In genomic region chr12:105398172-105398571, GRCm38 (mm10) we compare ENCODE assay signal across 13 mouse cellular contexts. TPM values are rescaled to one million over a fixed set of nuclear protein-coding genes. Genes with fewer than 3 reads are reported as not detected.
DNase-seq lines count a peak whose midpoint lies in the region; ATAC-seq and TF ChIP-seq lines count a peak whose summit lies in the region.
"Had no signal": no experiment of that assay in that cellular context is flagged by ENCODE, and none has a peak within 500 bp of the region (broad histone marks: within the 10 kb centered on the region; RNA-seq: fewer than 3 reads in every experiment).

No protein-coding gene starts in this region.

- no peak for TF ChIP-seq POLR2A in limb, embryonic 14.5 days (IDR thresholded peaks at IDR 0.05; ENCODE audit: borderline replicate concordance, extremely low read depth, insufficient read depth, insufficient read length)
- TF ChIP-seq POLR2A in lung, adult 2 months (IDR thresholded peaks at IDR 0.05; ENCODE audit: borderline replicate concordance, extremely low read depth, low read depth, low read length), result no peak

- no peak for TF ChIP-seq CTCF in stomach, postnatal 0 days (IDR thresholded peaks at IDR 0.05; ENCODE audit: low read depth)
- TF ChIP-seq CTCF in lung, adult 2 months (IDR thresholded peaks at IDR 0.05; ENCODE audit: insufficient read depth, low read length), result no peak

- H3K9me3 ChIP-seq in midbrain, embryonic 14.5 days (ENCODE audit: control insufficient read depth, low read length), result peaks cover 9% of the 10 kb centered on the region; the same call in 1 of the 2 replicates
- peaks cover 15% of the 10 kb centered on the region for H3K9me3 ChIP-seq in midbrain, embryonic 10.5 days (replicated peaks)
- H3K9me3 ChIP-seq in limb, embryonic 14.5 days (ENCODE audit: control insufficient read depth, low read length), result peaks cover 3% of the 10 kb centered on the region; the same call in 1 of the 2 replicates
- H3K9me3 ChIP-seq in stomach, postnatal 0 days (ENCODE audit: control insufficient read depth, low read length), result no peaks in the 10 kb centered on the region

- peak; percentile 31; the same call in 1 of the 2 replicates for ATAC-seq in midbrain, embryonic 14.5 days (ENCODE audit: low FRiP score, low TSS enrichment)
- no peak for ATAC-seq in limb, embryonic 14.5 days (ENCODE audit: low FRiP score, low read depth)
- 0 out of 2 replicates have a peak, but pooled peaks have one; percentile 24 for ATAC-seq in stomach, postnatal 0 days (ENCODE audit: low FRiP score, low TSS enrichment)

- no peaks in the 10 kb centered on the region for H3K36me3 ChIP-seq in midbrain, embryonic 14.5 days (ENCODE audit: control insufficient read depth, insufficient read depth, low read length)
- no peaks in the 10 kb centered on the region for H3K36me3 ChIP-seq in midbrain, embryonic 10.5 days
- H3K36me3 ChIP-seq in limb, embryonic 14.5 days (ENCODE audit: control insufficient read depth, insufficient read depth, low read length), result no peaks in the 10 kb centered on the region
- H3K36me3 ChIP-seq in stomach, postnatal 0 days (ENCODE audit: control insufficient read depth, insufficient read depth, low read length), result no peaks in the 10 kb centered on the region

- H3K27me3 ChIP-seq in midbrain, embryonic 14.5 days (ENCODE audit: control insufficient read depth, insufficient read depth, low read length), result no peaks in the 10 kb centered on the region
- no peaks in the 10 kb centered on the region for H3K27me3 ChIP-seq in midbrain, embryonic 10.5 days (ENCODE audit: low read depth, poor library complexity, severe bottlenecking)
- H3K27me3 ChIP-seq in limb, embryonic 14.5 days (ENCODE audit: control insufficient read depth, insufficient read depth, low read length), result no peaks in the 10 kb centered on the region
- H3K27me3 ChIP-seq in stomach, postnatal 0 days (ENCODE audit: control insufficient read depth, insufficient read depth, low read length), result no peaks in the 10 kb centered on the region

- intact Hi-C loops in left cerebral cortex, postnatal 4 days (cut with DNase I), result no loop called here

- H3K27ac ChIP-seq in midbrain, embryonic 14.5 days (replicated peaks; ENCODE audit: low read depth, low read length), result no peak overlapping the region
- H3K27ac ChIP-seq in midbrain, embryonic 10.5 days (replicated peaks), result no peak overlapping the region
- no peak overlapping the region for H3K27ac ChIP-seq in limb, embryonic 14.5 days (replicated peaks; ENCODE audit: low read depth, low read length)
- H3K27ac ChIP-seq in stomach, postnatal 0 days (replicated peaks), result no peak overlapping the region

- H3K9ac ChIP-seq in midbrain, embryonic 14.5 days (replicated peaks; ENCODE audit: low read length), result no peak overlapping the region
- H3K9ac ChIP-seq in limb, embryonic 14.5 days (ENCODE audit: low read depth, low read length, severe bottlenecking), result no peak overlapping the region
- H3K9ac ChIP-seq in stomach, postnatal 0 days (ENCODE audit: low read length), result no peak overlapping the region

- 22% methylated on average over 5 of the region's 5 CpGs for WGBS in midbrain, embryonic 14.5 days
- 43% methylated on average over 5 of the region's 5 CpGs for WGBS in midbrain, embryonic 10.5 days
- WGBS in limb, embryonic 14.5 days, result 11% methylated on average over 5 of the region's 5 CpGs
- 42% methylated on average over 5 of the region's 5 CpGs for WGBS in stomach, postnatal 0 days
- WGBS in lung, adult 2 months, result 39% methylated on average over 5 of the region's 5 CpGs

- H3K4me3 ChIP-seq in midbrain, embryonic 14.5 days (replicated peaks; ENCODE audit: low read depth, low read length), result no peak overlapping the region
- H3K4me3 ChIP-seq in midbrain, embryonic 10.5 days, result no peak overlapping the region
- H3K4me3 ChIP-seq in limb, embryonic 14.5 days (replicated peaks; ENCODE audit: low read length), result no peak overlapping the region
- no peak overlapping the region for H3K4me3 ChIP-seq in stomach, postnatal 0 days (ENCODE audit: low read depth, low read length)
- no peak overlapping the region for H3K4me3 ChIP-seq in lung, adult 2 months (replicated peaks; ENCODE audit: extremely low read depth, low read depth, low read length)

- DNase-seq in adrenal gland, adult 2 months, result peak; percentile 7
- no peak for DNase-seq in adrenal gland, postnatal 14 days
- peak; percentile 68 for DNase-seq in midbrain, embryonic 14.5 days
- no peak for DNase-seq in midbrain, embryonic 10.5 days (ENCODE audit: low spot score)
- DNase-seq in limb, embryonic 14.5 days (ENCODE audit: low spot score), result peak; percentile 12
- DNase-seq in stomach, postnatal 0 days (ENCODE audit: low spot score), result no peak
- no peak for DNase-seq in lung, adult 2 months
- DNase-seq in left cerebral cortex, postnatal 4 days, result no peak
- DNase-seq: adrenal gland, postnatal 10 days; cerebellum, adult 2 months; kidney, postnatal 14 days had no signal

- no peak for TF ChIP-seq EP300 in stomach, postnatal 0 days (optimal IDR thresholded peaks at IDR 0.05)

- no peak overlapping the region for H3K4me2 ChIP-seq in midbrain, embryonic 14.5 days (ENCODE audit: low read length)
- H3K4me2 ChIP-seq in limb, embryonic 14.5 days (replicated peaks; ENCODE audit: low read depth, low read length, severe bottlenecking), result no peak overlapping the region
- H3K4me2 ChIP-seq in stomach, postnatal 0 days (replicated peaks; ENCODE audit: low read depth), result no peak overlapping the region
- H3K4me2 ChIP-seq: heart, embryonic 11.5 days had no signal

- 0 out of 2 replicates have a peak, but pooled peaks cover 6% of the 10 kb centered on the region for H3K4me1 ChIP-seq in midbrain, embryonic 14.5 days (ENCODE audit: control insufficient read depth, insufficient read depth, low read length)
- H3K4me1 ChIP-seq in midbrain, embryonic 10.5 days, result peaks cover 19% of the 10 kb centered on the region
- no peaks in the 10 kb centered on the region for H3K4me1 ChIP-seq in limb, embryonic 14.5 days (ENCODE audit: control insufficient read depth, insufficient read depth, low read length)
- H3K4me1 ChIP-seq in stomach, postnatal 0 days (replicated peaks; ENCODE audit: control insufficient read depth, insufficient read depth), result no peaks in the 10 kb centered on the region
- H3K4me1 ChIP-seq in lung, adult 2 months (ENCODE audit: control insufficient read depth, insufficient read depth, low read length), result no peaks in the 10 kb centered on the region

RNA-seq across cellular contexts. Expression of gene D430019H16Rik, which starts 55.5 kb away (rescaled TPM):
- total RNA-seq in adrenal gland, adult 2 months (2021), result 1 to 10 TPM; 3.6 to 5.6 TPM
- polyA plus RNA-seq in adrenal gland, adult 2 months (2012; rRNA removed), result 3.8 and 4.0 TPM in 2 replicates
- total RNA-seq in adrenal gland, postnatal 14 days (2021), result 4.9 and 5.7 TPM in 2 replicates
- polyA plus RNA-seq in midbrain, embryonic 14.5 days (2014; fragmentation: Nextera tagmentation; extraction: Ambion mirVana), result 25.3 and 41.6 TPM in 2 replicates
- 2.2 and 3.4 TPM in 2 replicates for polyA plus RNA-seq in midbrain, embryonic 10.5 days (2016; fragmentation: Nextera tagmentation; extraction: Ambion mirVana)
- polyA plus RNA-seq in limb, embryonic 14.5 days (2012; rRNA removed), result 19.3 and 21.4 TPM in 2 replicates
- 4.2 and 5.1 TPM in 2 replicates for polyA plus RNA-seq in limb, embryonic 14.5 days (2014; fragmentation: Nextera tagmentation; extraction: Ambion mirVana)
- polyA plus RNA-seq in stomach, postnatal 0 days (2015; fragmentation: Nextera tagmentation; extraction: Ambion mirVana), result 0.50 and 0.55 TPM in 2 replicates
- 6.3 and 8.2 TPM in 2 replicates for polyA plus RNA-seq in lung, adult 2 months (2012; rRNA removed)
- total RNA-seq in left cerebral cortex, postnatal 4 days (2021), result 100 to 1,000 TPM; 210 to 211 TPM
- total RNA-seq: MEL had no signal

Comparison
In these comparisons a context has a peak if more than half of its experiments do, and no peak if none do; other contexts are left out.
1. DNase-seq: peak in adrenal gland, adult 2 months (single experiment), midbrain, embryonic 14.5 days (single experiment) and limb, embryonic 14.5 days (single experiment); none in adrenal gland, postnatal 14 days (single experiment), midbrain, embryonic 10.5 days (single experiment), stomach, postnatal 0 days (single experiment), lung, adult 2 months (single experiment) and left cerebral cortex, postnatal 4 days (single experiment).